Comparison of ENCODE assay signal across 8 mouse cellular contexts in the genomic region with DNA sequence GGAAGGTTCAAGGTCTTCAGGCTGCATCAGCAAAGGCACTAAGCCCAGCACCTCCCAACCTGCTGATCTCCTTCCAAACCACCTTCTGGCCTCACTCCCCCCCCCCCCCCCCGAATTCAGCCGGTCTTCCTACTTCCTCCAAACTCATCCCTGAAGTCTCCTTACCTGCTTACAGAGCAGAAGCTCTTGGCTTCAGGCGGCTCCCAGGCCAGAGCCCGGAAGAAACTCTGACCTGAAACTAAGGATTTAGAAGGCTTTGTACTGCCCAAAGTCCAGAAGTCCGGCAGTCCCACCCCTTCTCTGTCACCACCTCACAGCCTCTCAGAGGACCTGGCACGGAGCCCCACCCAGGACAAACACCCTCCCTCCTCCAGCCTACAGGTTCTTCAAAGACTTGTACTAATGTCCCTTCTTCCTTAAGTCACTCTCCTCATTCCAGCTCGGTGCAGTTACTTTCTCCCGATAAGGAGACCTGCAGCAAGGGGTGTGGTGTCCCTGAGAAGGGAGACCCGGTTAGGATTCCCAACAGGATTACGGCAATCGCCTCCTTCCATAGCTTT. TPM values are rescaled to one million over a fixed set of nuclear protein-coding genes. Genes with fewer than 3 reads are reported as not detected.
DNase-seq lines count a peak whose midpoint lies in the region; ATAC-seq and TF ChIP-seq lines count a peak whose summit lies in the region.

No protein-coding gene starts in this region.

- WGBS in spleen, adult 2 months: 19% methylated on average over 11 of the region's 11 CpGs
- WGBS in heart, embryonic 16.5 days: 8% methylated on average over 10 of the region's 11 CpGs

- no peak for DNase-seq in spleen, adult 2 months (ENCODE audit: low read depth in 1 of 2, low spot score in 2 of 2)
- DNase-seq in spleen, postnatal 4 days (ENCODE audit: low spot score in 2 of 2): no peak
- DNase-seq in cerebellum, postnatal 10 days: peak; percentile 68 to 71
- peak; percentile 94 to 95 for DNase-seq in kidney, postnatal 36 days
- no peak for DNase-seq in frontal cortex, adult 2 months (ENCODE audit: extremely low spot score in 1 of 2, low spot score in 1 of 2)
- no peak for DNase-seq in right cerebral cortex, postnatal 4 days

- no peak for TF ChIP-seq POLR2A in spleen, adult 2 months (IDR thresholded peaks at IDR 0.05; ENCODE audit: low read depth, low read length)

- TF ChIP-seq CTCF in spleen, adult 2 months (IDR thresholded peaks at IDR 0.05; ENCODE audit: extremely low read depth, insufficient read depth, insufficient read length, insufficient replicate concordance): no peak

- H3K9me3 ChIP-seq in heart, embryonic 16.5 days (replicated peaks; ENCODE audit: control insufficient read depth, low read length): no peaks in the 10 kb centered on the region

- no peaks in the 10 kb centered on the region for H3K27me3 ChIP-seq in spleen, adult 2 months (ENCODE audit: control insufficient read depth, insufficient read depth, low read length)
- no peaks in the 10 kb centered on the region for H3K27me3 ChIP-seq in heart, embryonic 16.5 days (ENCODE audit: control insufficient read depth, insufficient read depth, low read length)

- peak overlapping the region; percentile 81 for H3K4me2 ChIP-seq in heart, embryonic 16.5 days (ENCODE audit: low read depth, low read length)

- peak overlapping the region; percentile 78 for H3K9ac ChIP-seq in heart, embryonic 16.5 days (ENCODE audit: low read length)

- H3K27ac ChIP-seq in spleen, adult 2 months (ENCODE audit: insufficient read depth, low read length): peak overlapping the region; percentile 34; the same call in 1 of the 2 replicates
- peak overlapping the region; percentile 68 for H3K27ac ChIP-seq in heart, embryonic 16.5 days (ENCODE audit: low read length)

- peaks cover 5% of the 10 kb centered on the region; the same call in 1 of the 2 replicates for H3K4me1 ChIP-seq in spleen, adult 2 months (ENCODE audit: control insufficient read depth, insufficient read depth, insufficient read length)
- peaks cover 22% of the 10 kb centered on the region for H3K4me1 ChIP-seq in heart, embryonic 16.5 days (ENCODE audit: control insufficient read depth, insufficient read depth, low read length)

- H3K4me3 ChIP-seq in spleen, adult 2 months (ENCODE audit: extremely low read depth, insufficient read depth, insufficient read length): peak overlapping the region; percentile 70
- H3K4me3 ChIP-seq in heart, embryonic 16.5 days (ENCODE audit: low read length): peak overlapping the region; percentile 74

- peaks cover 6% of the 10 kb centered on the region for H3K36me3 ChIP-seq in spleen, adult 2 months (ENCODE audit: control insufficient read depth, insufficient read depth, low read length)
- H3K36me3 ChIP-seq in heart, embryonic 16.5 days (ENCODE audit: control insufficient read depth, insufficient read depth): peaks cover 18% of the 10 kb centered on the region; the same call in 1 of the 2 replicates

- no peak for ATAC-seq in heart, embryonic 16.5 days (replicated peaks; ENCODE audit: extremely low read depth, insufficient read depth, low FRiP score)
- ATAC-seq in megakaryocyte, adult 5-6 weeks (ENCODE audit: poor library complexity, severe bottlenecking): peak; percentile 28; the same call in 1 of the 2 replicates

RNA-seq across cellular contexts. Expression of gene Klc4, which starts 0.8 kb away (rescaled TPM):
- 14.2 and 14.6 TPM in 2 replicates for polyA plus RNA-seq in spleen, adult 2 months (2012; rRNA removed)
- polyA plus RNA-seq in heart, embryonic 16.5 days (2015; fragmentation: Nextera tagmentation; extraction: Ambion mirVana): 25.7 and 29.0 TPM in 2 replicates
- 3.5 and 4.9 TPM in 2 replicates for total RNA-seq in megakaryocyte, adult 5-6 weeks (2015)
- 13.1 and 15.0 TPM in 2 replicates for total RNA-seq in megakaryocyte, adult 5-6 weeks (2017)
- 20.1 and 23.5 TPM in 2 replicates for polyA plus RNA-seq in frontal cortex, adult 2 months (2012; rRNA removed)

RNA-seq across cellular contexts. Expression of gene Mrpl2, which starts 1.0 kb away (rescaled TPM):
- polyA plus RNA-seq in spleen, adult 2 months (2012; rRNA removed): 48.3 and 49.8 TPM in 2 replicates
- 117 and 119 TPM in 2 replicates for polyA plus RNA-seq in heart, embryonic 16.5 days (2015; fragmentation: Nextera tagmentation; extraction: Ambion mirVana)
- total RNA-seq in megakaryocyte, adult 5-6 weeks (2015): 46.2 and 67.5 TPM in 2 replicates
- total RNA-seq in megakaryocyte, adult 5-6 weeks (2017): 42.7 and 53.9 TPM in 2 replicates
- 51.2 and 58.7 TPM in 2 replicates for polyA plus RNA-seq in frontal cortex, adult 2 months (2012; rRNA removed)

RNA-seq across cellular contexts. Expression of gene Cul7, which starts 5.1 kb away (rescaled TPM):
- 19.0 and 21.5 TPM in 2 replicates for polyA plus RNA-seq in spleen, adult 2 months (2012; rRNA removed)
- polyA plus RNA-seq in heart, embryonic 16.5 days (2015; fragmentation: Nextera tagmentation; extraction: Ambion mirVana): 39.8 and 46.0 TPM in 2 replicates
- total RNA-seq in megakaryocyte, adult 5-6 weeks (2015): 1.7 and 1.9 TPM in 2 replicates
- 1.9 and 2.4 TPM in 2 replicates for total RNA-seq in megakaryocyte, adult 5-6 weeks (2017)
- polyA plus RNA-seq in frontal cortex, adult 2 months (2012; rRNA removed): 33.0 and 35.2 TPM in 2 replicates

RNA-seq across cellular contexts. Expression of gene Ptk7, which starts 15.7 kb away (rescaled TPM):
- 8.5 and 11.1 TPM in 2 replicates for polyA plus RNA-seq in spleen, adult 2 months (2012; rRNA removed)
- 37.6 and 46.0 TPM in 2 replicates for polyA plus RNA-seq in heart, embryonic 16.5 days (2015; fragmentation: Nextera tagmentation; extraction: Ambion mirVana)
- not detected in 2 replicates for total RNA-seq in megakaryocyte, adult 5-6 weeks (2015)
- total RNA-seq in megakaryocyte, adult 5-6 weeks (2017): 0.07 and 0.16 TPM in 2 replicates
- polyA plus RNA-seq in frontal cortex, adult 2 months (2012; rRNA removed): 5.3 and 6.3 TPM in 2 replicates

RNA-seq across cellular contexts. Expression of gene Rrp36, which starts 29.2 kb away (rescaled TPM):
- polyA plus RNA-seq in spleen, adult 2 months (2012; rRNA removed): 25.8 and 32.8 TPM in 2 replicates
- 39.0 and 39.7 TPM in 2 replicates for polyA plus RNA-seq in heart, embryonic 16.5 days (2015; fragmentation: Nextera tagmentation; extraction: Ambion mirVana)
- 9.6 and 10.6 TPM in 2 replicates for total RNA-seq in megakaryocyte, adult 5-6 weeks (2015)
- 62.2 and 75.0 TPM in 2 replicates for total RNA-seq in megakaryocyte, adult 5-6 weeks (2017)
- polyA plus RNA-seq in frontal cortex, adult 2 months (2012; rRNA removed): 29.6 and 33.0 TPM in 2 replicates

Comparison
In these comparisons a context has a peak if more than half of its experiments do, and no peak if none do; other contexts are left out.
1. DNase-seq: peak in cerebellum, postnatal 10 days (2 of 2) and kidney, postnatal 36 days (2 of 2); none in spleen, adult 2 months (0 of 2), spleen, postnatal 4 days (0 of 2), frontal cortex, adult 2 months (0 of 2) and right cerebral cortex, postnatal 4 days (single experiment).